Mouse (Mus musculus) cerebellum, postnatal 36 days (tissue): ENCODE measurements at regions not wholly inside any gene's neighbourhood (a gene's known extent, or its start where the extent isn't known, plus 50 kb on each side); places are given as distances from the start of the nearest gene placed in this dataset.

Experiments
- DNase-seq, 2 experiments: peaks; one replicate each; pipeline ENCODE4 v3.0.0; 2021 to 2022; ENCODE audit warnings: mixed read lengths in 2 of 2

- no peak for DNase-seq
These were observed 825.2 kb upstream of the Cntn5 start for GRCm38 (mm10) chr9:11729732-11730131.

GRCm38 (mm10) chr9:11721811-11722210, 817.2 kb upstream of the Cntn5 start:
- no peak for DNase-seq

- DNase-seq: no peak
These were observed 800.1 kb upstream of the Cntn5 start for GRCm38 (mm10) chr9:11704647-11705046.

- no peak for DNase-seq
These were observed 798.6 kb upstream of the Cntn5 start for GRCm38 (mm10) chr9:11703150-11703549.

DNA sequence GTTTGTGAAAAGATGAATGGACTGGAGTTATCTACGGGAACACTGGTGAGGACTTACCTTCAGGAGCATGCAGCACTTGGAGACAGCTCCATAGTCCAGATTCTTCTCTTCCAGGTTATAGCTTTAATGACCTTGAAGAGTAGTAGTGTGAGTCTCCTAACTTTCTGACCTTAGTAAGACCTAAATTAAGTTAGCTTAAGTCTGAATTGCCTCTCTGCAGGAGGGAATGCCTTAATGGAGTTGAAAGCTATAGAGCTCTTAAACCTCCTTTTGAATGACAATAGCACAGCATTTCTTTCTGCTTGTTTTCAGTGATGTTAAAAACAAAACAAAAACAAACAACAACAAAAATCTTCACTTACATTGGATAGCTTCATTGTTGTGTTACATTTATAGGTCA, 788.9 kb upstream of the Cntn5 start:
- no peak for DNase-seq

- DNase-seq: no peak
These were observed 782.5 kb upstream of the Cntn5 start for GRCm38 (mm10) chr9:11687101-11687500.

DNA sequence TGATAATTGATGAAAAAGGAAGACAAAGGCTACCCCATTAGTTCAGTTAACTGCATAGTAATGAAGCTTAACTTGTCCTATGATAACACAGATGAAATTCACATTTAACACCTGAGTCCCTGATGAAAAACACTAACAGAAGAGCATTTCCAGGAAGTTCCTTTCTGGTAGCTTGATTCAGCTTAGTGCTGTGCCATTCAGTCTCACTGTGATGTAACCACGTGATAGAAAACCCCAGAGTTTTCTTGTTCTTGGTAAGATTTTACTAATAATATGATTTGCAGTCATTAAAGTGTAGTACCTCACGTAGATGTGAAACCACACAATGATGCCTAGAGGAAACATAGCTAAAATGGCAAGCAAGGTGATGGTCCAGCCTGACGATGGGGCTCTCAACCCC, 767.4 kb upstream of the Cntn5 start:
- DNase-seq: no peak

GRCm38 (mm10) chr9:11671243-11671642, 766.7 kb upstream of the Cntn5 start:
- DNase-seq: peak in 1 of 2 experiments; percentile 1

GRCm38 (mm10) chr9:11629461-11629860, 724.9 kb upstream of the Cntn5 start:
- DNase-seq: no peak

GRCm38 (mm10) chr9:11604381-11604780, 699.8 kb upstream of the Cntn5 start:
- DNase-seq: no peak

- no peak for DNase-seq
These were observed 699.3 kb upstream of the Cntn5 start for GRCm38 (mm10) chr9:11603884-11604283.

GRCm38 (mm10) chr9:11602857-11603256, 698.3 kb upstream of the Cntn5 start:
- DNase-seq: no peak

DNA sequence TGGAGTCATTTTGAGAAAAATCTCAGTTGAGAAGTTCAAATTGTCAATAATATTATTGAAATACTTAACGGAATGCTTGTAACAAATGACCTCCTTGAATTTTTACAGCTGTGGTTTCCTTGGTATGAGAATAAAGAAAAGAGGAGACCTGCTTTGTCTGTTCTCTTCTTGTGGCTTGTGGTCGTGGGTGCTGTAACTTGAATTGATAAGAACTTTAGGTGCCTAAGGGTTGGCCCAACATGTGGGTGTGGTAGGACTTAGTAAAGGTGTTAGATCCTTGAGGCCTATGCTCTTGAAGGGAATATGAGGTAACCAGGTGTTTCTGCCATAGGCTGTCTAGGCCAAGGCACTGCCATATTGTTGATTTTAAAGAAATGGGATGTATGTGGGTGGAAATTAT, 674.4 kb upstream of the Cntn5 start:
- no peak for DNase-seq

DNA sequence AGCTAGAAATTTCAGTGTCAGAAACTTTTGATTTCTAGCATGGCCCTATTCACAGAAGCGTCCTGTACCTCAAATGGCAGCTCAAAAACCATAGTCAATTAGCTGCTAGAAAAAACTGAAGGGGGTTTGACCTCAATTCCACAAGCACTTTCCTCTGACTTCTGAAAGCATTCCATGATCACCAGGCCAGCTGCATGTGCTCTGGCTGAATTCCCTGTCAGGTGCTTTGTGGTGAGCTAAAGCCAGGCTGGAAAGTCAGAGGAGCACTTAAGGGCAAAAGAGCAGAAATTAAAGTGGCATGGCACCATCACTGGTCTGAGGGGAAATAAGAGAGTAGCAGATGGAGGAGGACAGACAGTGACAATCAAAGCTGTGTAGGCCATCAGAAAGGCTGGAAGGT, 658.3 kb upstream of the Cntn5 start:
- no peak for DNase-seq

- no peak for DNase-seq
These were observed 654.8 kb upstream of the Cntn5 start for GRCm38 (mm10) chr9:11559384-11559783.

GRCm38 (mm10) chr9:11513806-11514496, 609.4 kb upstream of the Cntn5 start:
- DNase-seq: no peak
